Mouse (Mus musculus) hindbrain, embryonic 13.5 days (tissue): Measurements from ENCODE around the gene Lhx4. TPM values are rescaled to one million over a fixed set of nuclear protein-coding genes. Genes with fewer than 3 reads are reported as not detected.

ENCODE experiments used
- ATAC-seq: fragments of 200-750 bp; cut with Nextera tagmentation; 2 replicates; pipeline ENCODE4 v1.8.0; 2017; ENCODE audit warnings: moderate TSS enrichment; ENCODE audit not compliant: low FRiP score
- H3K27ac ChIP-seq: fragments of 300-500 bp; sonication (generic); 2 replicates; pipeline ENCODE4 v1.5.1; 2015; ENCODE audit warnings: inconsistent platforms, mild to moderate bottlenecking, moderate library complexity
- H3K27me3 ChIP-seq: fragments of 300-500 bp; sonication (generic); 2 replicates; pipeline ENCODE4 v1.6.1; 2015; ENCODE audit warnings: mild to moderate bottlenecking, inconsistent platforms
- H3K36me3 ChIP-seq: fragments of 300-500 bp; sonication (generic); 2 replicates; pipeline ENCODE4 v1.6.1; 2015; ENCODE audit warnings: mild to moderate bottlenecking, inconsistent platforms
- H3K4me1 ChIP-seq: fragments of 300-500 bp; sonication (generic); replicated peaks from 2 replicates; pipeline ENCODE4 v1.6.1; 2015; ENCODE audit warnings: inconsistent platforms
- H3K4me2 ChIP-seq: fragments of 300-500 bp; sonication (generic); 2 replicates; pipeline ENCODE4 v1.6.1; 2015; ENCODE audit warnings: inconsistent platforms, mild to moderate bottlenecking, moderate library complexity
- H3K4me3 ChIP-seq: fragments of 300-500 bp; sonication (generic); 2 replicates; pipeline ENCODE4 v1.5.1; 2015; ENCODE audit warnings: mild to moderate bottlenecking, inconsistent platforms
- H3K9ac ChIP-seq: fragments of 300-500 bp; sonication (generic); 2 replicates; pipeline ENCODE4 v1.6.1; 2015; ENCODE audit warnings: mild to moderate bottlenecking, inconsistent platforms
- H3K9me3 ChIP-seq: fragments of 300-500 bp; sonication (generic); 2 replicates; pipeline ENCODE4 v1.6.1; 2016; ENCODE audit warnings: inconsistent platforms
- WGBS: fragments of 180-500 bp; shearing (Covaris S2); methylation state at CpG from one replicate; pipeline ENCODE4 v1.1.7; 2015; 5-methylcytosine and 5-hydroxymethylcytosine counted together
- polyA plus RNA-seq: library from polyadenylated mRNA; unstranded; fragments of >200 nt; fragmentation: Nextera tagmentation; extraction: Ambion mirVana; gene quantifications from 2 replicates; pipeline ENCODE4 v1.2.1, GENCODE M21; 2015

Lhx4 gene
- polyA plus RNA-seq, 1 experiment from 2014 or later: 6.4 TPM

DNA sequence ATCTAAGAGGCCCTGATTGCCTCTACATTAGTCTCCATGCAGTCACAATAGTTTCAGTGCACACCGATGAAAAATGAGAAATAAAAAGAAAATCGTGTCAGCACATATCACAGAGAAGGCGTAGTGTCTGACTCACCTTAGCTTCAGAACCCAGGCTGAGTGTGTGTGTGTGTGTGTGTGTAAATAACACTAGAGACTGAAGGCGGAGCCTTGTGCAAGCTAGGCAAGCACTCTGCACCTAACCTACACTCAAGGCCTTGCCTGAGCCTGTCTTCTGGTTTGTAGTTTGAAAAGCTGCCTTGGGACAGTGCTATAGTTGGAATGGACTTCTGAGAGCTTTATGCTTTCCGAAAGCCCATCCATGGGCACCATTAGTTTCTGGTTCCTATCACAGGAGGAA lies 61.9 kb downstream of the Lhx4 start:
- H3K27me3 ChIP-seq: no peaks in the 10 kb centered on the region
- 79% methylated on average over 5 of the region's 5 CpGs for WGBS
- no peak overlapping the region for H3K9ac ChIP-seq
- no peak overlapping the region for H3K4me3 ChIP-seq
- ATAC-seq: no peak
- H3K36me3 ChIP-seq: no peaks in the 10 kb centered on the region
- H3K9me3 ChIP-seq: no peaks in the 10 kb centered on the region
- no peak overlapping the region for H3K4me2 ChIP-seq
- H3K27ac ChIP-seq: no peak overlapping the region
- H3K4me1 ChIP-seq: peaks cover 14% of the 10 kb centered on the region

- H3K9ac ChIP-seq: no peak overlapping the region
- no peak for ATAC-seq
- H3K36me3 ChIP-seq: no peaks in the 10 kb centered on the region
- H3K27ac ChIP-seq: no peak overlapping the region
- H3K4me2 ChIP-seq: no peak overlapping the region
- no peaks in the 10 kb centered on the region for H3K9me3 ChIP-seq
- H3K4me1 ChIP-seq: peaks cover 14% of the 10 kb centered on the region
- H3K27me3 ChIP-seq: no peaks in the 10 kb centered on the region
- no peak overlapping the region for H3K4me3 ChIP-seq
- 65% methylated on average over 4 of the region's 4 CpGs for WGBS
Measured at GRCm38 (mm10) chr1:155689141-155689540, 62.3 kb downstream of the Lhx4 start.

DNA sequence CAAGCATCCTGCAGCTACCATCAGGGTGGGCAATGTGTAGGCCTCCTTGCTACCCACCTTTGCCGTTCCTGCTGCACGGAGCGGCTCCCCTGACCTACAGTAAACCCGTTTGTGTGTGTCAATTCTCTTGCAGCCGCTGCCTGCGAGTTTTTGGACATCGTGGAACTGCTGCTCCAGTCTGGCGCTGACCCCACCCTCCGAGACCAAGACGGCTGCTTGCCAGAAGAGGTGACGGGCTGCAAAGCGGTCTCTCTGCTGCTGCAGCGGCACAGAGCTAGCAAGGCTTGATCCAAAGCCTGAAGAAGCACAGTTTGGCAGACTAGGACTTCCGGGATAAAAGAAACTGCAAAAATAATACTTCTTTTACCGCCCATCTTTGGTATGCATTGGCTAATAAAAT lies 64.7 kb downstream of the Lhx4 start:
- peaks cover 11% of the 10 kb centered on the region for H3K4me1 ChIP-seq
- H3K36me3 ChIP-seq: no peaks in the 10 kb centered on the region
- H3K4me3 ChIP-seq: no peak overlapping the region
- no peak for ATAC-seq
- no peaks in the 10 kb centered on the region for H3K27me3 ChIP-seq
- no peak overlapping the region for H3K9ac ChIP-seq
- H3K4me2 ChIP-seq: no peak overlapping the region
- WGBS: 84% methylated on average over 15 of the region's 15 CpGs
- H3K9me3 ChIP-seq: no peaks in the 10 kb centered on the region
- no peak overlapping the region for H3K27ac ChIP-seq

- H3K9me3 ChIP-seq: no peaks in the 10 kb centered on the region
- no peak overlapping the region for H3K9ac ChIP-seq
- no peaks in the 10 kb centered on the region for H3K27me3 ChIP-seq
- H3K27ac ChIP-seq: peak overlapping the region; percentile 71
- 32% methylated on average over 10 of the region's 10 CpGs for WGBS
- 0 out of 2 replicates have a peak overlapping the region, but pooled peaks have one; percentile 7 for H3K4me2 ChIP-seq
- H3K36me3 ChIP-seq: no peaks in the 10 kb centered on the region
- H3K4me1 ChIP-seq: peaks cover 23% of the 10 kb centered on the region
- H3K4me3 ChIP-seq: no peak overlapping the region
- peak; percentile 87 for ATAC-seq
Measured at GRCm38 (mm10) chr1:155681116-155681799, 70.2 kb downstream of the Lhx4 start.

DNA sequence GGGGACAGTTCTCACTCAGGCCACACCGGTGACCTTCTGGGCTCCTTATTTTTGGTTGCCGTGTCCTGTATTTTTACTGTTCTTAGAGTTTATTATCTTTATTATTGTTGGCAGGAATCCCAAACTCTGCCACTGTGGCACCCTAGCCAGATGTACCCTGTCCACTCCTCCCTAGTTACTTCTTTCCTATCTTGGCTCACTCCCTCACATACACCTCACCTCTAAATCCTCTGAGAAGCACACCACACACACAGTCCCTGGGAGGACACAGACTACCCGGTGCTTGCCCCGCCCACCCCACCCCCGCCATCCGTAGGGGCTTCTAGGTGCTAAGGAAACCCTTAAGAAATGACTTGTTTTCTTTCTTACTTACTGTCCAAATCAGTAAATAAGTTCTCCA lies 75.9 kb downstream of the Lhx4 start:
- Histone ChIP-seq H3K9ac (no peak overlapping the region), H3K9me3 (no peaks in the 10 kb centered on the region), H3K36me3 (no peaks in the 10 kb centered on the region), H3K27me3 (no peaks in the 10 kb centered on the region), H3K4me3 (no peak overlapping the region), H3K4me2 (no peak overlapping the region), H3K4me1 (peaks cover 4% of the 10 kb centered on the region; the same call in 1 of the 2 replicates), H3K27ac (no peak overlapping the region)
- WGBS: 93% methylated on average over 6 of the region's 6 CpGs
- ATAC-seq: no peak

DNA sequence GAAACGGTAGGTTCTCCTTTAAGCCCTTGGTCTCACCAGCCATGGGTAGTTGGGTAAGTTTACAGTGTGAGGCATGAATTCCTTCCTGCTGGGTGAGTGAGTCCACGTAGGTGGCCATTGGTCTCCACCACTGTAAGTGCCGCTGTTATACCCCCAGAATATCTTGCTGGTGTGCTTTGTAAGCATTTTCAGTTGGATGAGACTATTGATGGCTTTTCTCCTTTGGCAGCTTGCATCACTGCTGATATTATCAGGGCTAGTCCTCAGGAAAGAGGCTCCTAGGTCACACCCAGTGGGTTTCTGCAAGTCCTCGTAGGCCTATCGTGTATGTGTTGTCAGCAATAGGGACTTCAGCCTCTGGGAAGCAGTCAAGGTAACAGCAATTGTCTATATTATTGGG lies 87.5 kb downstream of the Lhx4 start:
- 84% methylated on average over 5 of the region's 5 CpGs for WGBS
- ATAC-seq: no peak
- Histone ChIP-seq H3K4me2 (no peak overlapping the region), H3K9ac (no peak overlapping the region), H3K4me1 (0 out of 2 replicates have a peak, but pooled peaks cover 3% of the 10 kb centered on the region), H3K36me3 (peaks cover 2% of the 10 kb centered on the region; the same call in 1 of the 2 replicates), H3K27me3 (no peaks in the 10 kb centered on the region), H3K27ac (no peak overlapping the region), H3K9me3 (0 out of 2 replicates have a peak, but pooled peaks cover 4% of the 10 kb centered on the region), H3K4me3 (no peak overlapping the region)

DNA sequence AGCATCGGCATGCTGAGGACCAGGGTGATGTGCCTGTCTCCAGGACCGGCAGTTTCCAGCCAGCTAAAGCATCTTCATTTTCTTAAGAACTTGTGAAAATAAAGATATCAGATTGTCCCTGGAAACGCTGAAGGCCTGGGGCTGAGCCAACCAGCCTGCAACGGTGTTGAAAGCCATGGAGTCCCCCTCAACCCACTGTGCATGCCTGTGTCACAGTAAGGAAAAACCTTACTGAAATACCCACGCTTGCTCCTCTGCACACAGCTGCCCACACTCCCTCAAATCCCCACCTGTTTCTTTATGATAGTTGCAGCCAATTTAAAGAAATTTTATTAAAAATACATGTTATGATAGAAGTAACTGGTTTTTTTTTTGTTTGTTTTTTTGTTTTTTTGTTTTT lies 95.2 kb downstream of the Lhx4 start:
- Histone ChIP-seq H3K27me3 (no peaks in the 10 kb centered on the region), H3K36me3 (no peaks in the 10 kb centered on the region), H3K4me3 (no peak overlapping the region), H3K9me3 (no peaks in the 10 kb centered on the region), H3K4me2 (no peak overlapping the region), H3K4me1 (peaks cover 10% of the 10 kb centered on the region), H3K27ac (no peak overlapping the region), H3K9ac (no peak overlapping the region)
- ATAC-seq: no peak
- WGBS: 71% methylated on average over 5 of the region's 5 CpGs

DNA sequence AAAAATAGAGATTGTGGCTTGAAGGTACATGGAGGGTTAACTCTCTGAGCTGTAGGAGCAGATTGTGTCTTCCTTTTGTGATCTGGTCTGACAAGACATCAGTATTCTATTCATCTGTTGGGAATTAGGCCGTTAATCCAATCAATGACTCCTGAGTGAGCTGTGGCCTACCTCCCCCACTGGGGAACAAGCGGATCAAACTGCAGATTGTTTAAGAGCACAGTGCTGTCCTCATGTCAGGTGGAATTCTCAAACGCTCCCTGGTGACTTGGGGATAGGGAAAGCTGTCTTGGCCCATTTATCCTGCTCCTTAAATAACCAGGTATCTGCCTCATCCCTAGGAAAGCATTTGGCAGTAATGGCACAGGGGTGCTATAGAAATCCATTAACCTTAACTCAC lies 96.5 kb downstream of the Lhx4 start:
- Histone ChIP-seq H3K4me3 (no peak overlapping the region), H3K9me3 (no peaks in the 10 kb centered on the region), H3K27me3 (no peaks in the 10 kb centered on the region), H3K27ac (no peak overlapping the region; the same call in 1 of the 2 replicates), H3K4me1 (peaks cover 10% of the 10 kb centered on the region), H3K36me3 (no peaks in the 10 kb centered on the region), H3K4me2 (no peak overlapping the region), H3K9ac (no peak overlapping the region)
- ATAC-seq: no peak
- WGBS: 24% methylated on average over 3 of the region's 3 CpGs

- Histone ChIP-seq H3K9me3 (no peaks in the 10 kb centered on the region), H3K36me3 (no peaks in the 10 kb centered on the region), H3K4me3 (no peak overlapping the region), H3K27me3 (no peaks in the 10 kb centered on the region), H3K27ac (no peak overlapping the region), H3K9ac (no peak overlapping the region), H3K4me2 (no peak overlapping the region), H3K4me1 (peaks cover 15% of the 10 kb centered on the region)
- ATAC-seq: no peak
- WGBS: 78% methylated on average over 9 of the region's 9 CpGs
Measured at GRCm38 (mm10) chr1:155650121-155650846, 101.2 kb downstream of the Lhx4 start.

Other genes with a start within 250 kb of the Lhx4 start
- gene Acbd6, start 193.6 kb downstream of the Lhx4 start, polyA plus RNA-seq: 81.2 and 83.0 TPM in 2 replicates
- 25.3 and 27.5 TPM in 2 replicates for gene Qsox1, start 61.2 kb upstream of the Lhx4 start, polyA plus RNA-seq
- gene Cep350, start 221.6 kb upstream of the Lhx4 start, polyA plus RNA-seq: 11.5 and 12.8 TPM in 2 replicates